Mouse (Mus musculus): ENCODE data around the gene Nptx1.
A peak's percentile ranks its signal among the peaks of the same experiment; 100 is the strongest.

Gene Nptx1

DNA sequence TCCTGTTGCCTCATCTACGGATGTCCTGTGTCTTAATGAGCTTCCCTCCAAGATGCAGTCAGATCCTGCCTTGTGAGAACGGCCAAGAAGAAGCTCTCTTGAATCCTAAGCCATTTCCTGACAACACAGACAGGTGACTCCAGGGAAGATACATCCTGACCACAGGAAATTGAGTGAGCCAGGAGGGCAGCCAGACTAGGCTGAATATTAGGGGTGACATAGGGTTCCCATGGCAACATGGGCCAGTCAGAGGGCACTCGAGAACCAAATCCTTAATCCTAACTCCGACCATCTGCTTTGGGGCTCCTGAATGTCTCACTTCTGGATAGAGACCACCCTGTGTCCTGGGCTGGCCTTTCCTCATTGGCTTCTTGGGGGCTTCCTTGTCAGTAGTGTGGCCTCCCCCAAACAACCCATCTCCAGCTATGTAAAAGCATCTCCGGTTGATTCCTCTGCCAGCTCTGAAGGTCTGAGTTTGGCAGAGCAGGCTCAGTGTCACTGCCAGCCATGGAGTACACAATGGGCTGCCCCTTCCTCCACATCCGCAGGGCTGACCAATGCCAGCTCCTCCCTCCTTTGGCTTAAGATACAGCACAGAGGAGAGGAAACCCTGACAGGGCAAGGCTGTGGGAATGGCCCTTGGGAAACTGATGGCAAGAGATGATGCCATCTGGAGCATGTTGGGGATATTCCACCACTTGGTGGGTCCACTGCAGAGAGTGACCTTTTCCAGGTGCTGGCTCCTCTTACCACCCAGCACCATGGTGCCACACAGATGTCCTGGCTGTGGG, 25.4 kb downstream of the Nptx1 start:
- DNase-seq = no peak

DNA sequence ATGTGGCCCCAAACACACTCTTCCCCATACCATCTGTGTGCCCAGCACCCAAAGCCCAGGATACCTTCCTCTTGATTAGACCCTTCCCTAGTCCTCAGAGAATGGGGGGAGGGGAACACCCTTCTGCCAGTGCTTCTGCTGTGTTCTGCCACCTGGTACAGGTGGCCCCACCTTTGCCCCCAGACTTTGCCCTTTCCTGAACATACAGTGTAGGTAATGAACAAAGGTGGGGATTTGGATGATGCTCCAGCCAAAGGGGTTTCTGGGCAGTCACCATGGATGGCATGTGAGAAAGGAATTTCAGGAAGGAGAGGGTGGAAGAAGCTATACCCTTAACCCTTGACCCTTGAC, 26.9 kb downstream of the Nptx1 start:
- DNase-seq = no peak

DNA sequence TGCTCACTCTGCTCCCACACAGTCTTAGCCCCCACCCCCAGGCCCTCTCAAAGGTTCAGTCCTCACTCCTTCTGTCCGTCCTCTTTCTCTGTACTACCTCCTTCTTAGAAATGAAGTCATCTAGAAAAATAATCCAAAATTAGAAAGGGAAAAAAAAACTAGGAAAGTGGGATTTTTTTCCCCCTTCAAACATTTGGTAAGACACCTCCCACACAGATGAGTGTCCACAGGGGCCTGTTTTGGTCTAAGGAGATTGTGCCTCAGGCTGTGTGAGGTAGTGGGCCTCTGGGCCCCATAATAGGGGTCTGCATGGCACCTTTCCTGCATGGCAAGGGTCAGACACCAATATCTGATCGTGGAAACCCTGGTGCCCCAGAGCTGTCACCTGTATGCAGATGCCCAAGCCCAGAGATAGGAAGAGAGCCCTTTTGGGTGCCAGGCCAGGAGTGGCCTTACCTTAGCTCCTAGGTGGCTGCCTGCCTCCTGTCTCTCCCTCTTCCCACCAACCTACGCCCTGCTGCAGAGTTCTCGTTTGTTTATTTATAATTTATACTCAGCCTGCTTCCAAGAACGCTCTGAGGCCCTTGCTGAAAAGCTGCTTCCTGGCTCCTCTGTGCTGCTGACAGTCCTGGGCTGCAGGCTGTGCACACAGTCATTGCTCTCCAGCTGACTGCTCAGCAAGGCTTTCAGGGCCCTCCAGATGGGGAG, 27.4 kb downstream of the Nptx1 start:
- DNase-seq = no peak

DNA sequence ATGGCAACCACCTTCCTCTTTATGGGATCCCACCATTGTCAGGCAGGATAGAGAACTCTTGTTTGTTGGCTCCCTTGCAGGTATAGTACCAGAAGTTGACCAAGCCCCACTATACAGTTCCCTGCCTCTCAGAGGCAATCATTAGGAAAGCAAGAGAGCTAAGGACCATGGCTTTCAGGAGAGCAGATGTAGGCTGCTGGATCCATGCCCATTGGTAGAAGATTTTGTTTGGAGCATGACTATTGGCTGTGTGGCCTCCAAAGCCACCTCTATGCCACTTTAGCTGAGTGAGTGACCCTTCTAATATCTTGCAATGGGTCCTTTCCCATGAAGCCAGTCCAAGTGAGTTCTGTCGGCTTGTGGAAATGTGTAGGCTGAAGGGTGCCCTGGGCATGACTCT, 28.2 kb downstream of the Nptx1 start:
- DNase-seq = no peak

DNA sequence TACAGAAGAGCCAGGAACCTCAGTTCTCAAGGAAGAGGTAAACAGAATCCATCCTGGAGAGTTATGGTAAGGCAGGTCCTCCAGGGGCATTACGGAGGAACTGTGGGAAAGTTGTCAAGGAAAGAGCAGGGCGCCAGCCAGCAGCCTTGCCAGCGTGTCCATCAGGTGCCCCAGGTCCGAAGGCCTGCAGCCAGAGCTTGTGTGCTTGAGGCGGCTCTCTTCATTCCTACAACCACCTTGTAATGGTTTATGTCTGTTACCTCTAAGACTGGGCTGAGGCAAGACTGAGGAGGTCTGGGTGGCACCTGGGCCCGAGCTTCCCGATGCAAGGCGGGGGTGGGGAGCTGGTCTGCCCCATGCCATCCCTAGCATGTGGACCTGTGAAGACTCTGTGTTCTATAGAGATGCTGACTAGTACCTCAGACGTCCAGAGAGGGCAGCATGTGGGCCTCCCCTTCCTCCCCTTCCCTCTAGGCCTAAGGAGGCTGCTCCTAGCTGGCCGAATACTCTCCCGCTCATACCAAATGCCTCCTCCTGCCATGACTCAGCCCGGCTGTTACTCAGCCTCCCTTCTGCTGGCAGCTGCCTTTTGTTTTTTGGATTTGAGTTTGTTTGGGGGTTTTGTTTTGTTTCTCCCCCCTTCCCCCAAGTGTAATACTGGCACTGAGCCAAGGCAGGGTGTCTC, 30.7 kb downstream of the Nptx1 start:
- DNase-seq = no peak

DNA sequence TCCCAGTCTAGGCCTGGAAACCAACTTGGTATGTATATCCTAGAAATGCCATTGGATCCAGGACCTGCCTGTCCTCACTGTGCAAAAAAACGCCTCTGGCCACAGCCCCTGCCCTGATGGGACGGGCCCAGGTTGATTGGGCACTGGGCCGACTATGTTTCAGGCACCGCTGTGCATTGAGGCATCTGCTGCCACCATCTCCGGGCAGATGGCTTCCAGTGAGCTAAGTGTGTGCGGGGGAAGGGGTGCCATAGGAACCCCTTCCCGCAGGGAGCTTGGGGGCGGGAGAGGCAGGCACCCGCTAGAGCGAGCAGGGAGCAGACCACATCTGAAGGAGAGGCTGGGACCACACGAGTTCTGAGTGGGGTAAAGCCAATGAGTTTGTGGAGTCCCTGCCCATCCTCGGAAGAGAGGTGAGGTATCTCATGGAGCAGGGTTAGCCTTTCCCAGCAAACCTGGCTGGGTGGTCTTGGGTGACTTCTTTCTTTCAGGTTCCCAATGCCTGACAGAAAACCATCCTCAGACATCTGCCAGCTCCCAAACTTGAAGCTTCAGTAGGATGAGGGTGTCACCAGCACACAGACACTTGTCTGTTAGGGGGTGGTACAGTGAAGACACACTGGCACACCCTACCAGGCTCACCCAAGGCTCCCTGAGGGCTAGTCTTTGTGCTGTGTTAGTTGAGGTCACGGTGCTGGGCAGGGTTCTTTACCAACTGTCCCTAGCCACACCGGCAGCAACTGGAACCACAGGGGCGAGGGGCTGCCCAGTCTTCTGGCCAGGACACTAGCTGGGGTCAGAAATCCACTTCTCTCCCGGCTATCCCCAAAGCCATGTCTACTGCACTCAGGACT, 31.5 kb downstream of the Nptx1 start:
- peak; percentile 67 for DNase-seq

DNA sequence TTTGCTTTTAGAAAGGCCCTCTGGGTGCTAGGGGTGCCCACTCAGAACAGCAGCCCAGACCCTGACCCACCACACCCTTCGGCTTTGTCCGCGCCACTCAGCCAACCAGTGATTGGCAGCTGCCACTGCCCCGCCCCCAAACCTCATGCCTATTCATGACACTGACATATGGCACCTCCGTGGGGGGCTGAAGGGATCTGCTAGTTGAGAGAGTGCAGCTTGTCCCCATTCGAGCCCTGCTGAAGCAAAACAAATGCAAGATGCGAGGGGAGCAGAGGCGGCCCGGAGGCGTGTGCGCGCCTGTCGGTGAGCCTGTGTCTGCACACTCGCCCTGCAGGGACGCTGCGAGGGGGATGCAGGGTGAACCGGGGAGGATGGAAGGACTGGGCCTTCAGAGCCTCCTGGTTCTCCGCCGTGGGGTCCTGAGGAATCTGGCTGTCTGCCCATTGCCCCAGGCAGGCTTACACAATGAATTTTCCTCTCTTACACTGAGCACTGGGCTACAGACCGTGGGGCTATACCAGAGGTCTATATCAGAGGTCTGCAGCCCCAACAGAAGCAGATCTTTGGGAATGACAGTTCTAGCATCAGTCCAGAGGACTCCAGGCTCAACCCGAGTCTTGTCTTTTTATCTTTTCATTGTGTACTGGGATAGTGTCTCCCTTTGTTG, 32.5 kb downstream of the Nptx1 start:
- peak; percentile 62 for DNase-seq

DNA sequence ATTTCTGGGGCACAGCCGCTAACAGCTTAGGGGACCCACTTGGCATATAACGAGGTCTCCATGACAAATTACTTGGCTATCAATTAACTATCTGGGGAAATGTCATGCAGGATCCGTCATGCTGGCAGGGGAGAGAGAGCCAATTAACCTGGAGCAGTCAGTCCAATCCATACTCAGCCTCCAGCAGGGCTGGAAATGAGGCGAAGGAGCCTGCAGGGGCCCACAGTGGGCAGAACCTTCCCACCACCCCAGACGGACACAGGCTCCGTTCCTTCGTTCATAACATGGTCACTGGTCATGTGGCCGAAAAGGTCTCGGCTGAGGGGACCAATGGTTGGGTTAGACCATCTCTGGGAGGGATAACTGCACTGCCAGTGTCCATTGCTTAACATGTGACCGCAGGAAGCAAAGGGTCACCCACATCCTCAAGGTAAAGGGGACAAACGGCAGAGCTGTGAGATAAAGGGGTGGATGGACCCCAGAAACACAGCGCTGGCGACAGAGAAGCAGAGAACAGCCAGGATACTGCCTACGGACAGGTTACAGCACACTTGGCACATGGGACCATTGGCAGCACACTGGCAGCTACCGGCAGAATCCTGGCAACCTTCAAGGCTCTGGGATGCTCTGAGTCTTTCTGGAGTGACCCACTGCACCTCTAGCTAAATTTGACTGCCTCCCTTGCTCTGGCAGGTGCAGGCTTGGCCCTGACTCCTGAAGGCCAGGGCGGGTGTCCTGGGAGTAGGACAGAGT, 33.3 kb downstream of the Nptx1 start:
- DNase-seq = no peak

DNA sequence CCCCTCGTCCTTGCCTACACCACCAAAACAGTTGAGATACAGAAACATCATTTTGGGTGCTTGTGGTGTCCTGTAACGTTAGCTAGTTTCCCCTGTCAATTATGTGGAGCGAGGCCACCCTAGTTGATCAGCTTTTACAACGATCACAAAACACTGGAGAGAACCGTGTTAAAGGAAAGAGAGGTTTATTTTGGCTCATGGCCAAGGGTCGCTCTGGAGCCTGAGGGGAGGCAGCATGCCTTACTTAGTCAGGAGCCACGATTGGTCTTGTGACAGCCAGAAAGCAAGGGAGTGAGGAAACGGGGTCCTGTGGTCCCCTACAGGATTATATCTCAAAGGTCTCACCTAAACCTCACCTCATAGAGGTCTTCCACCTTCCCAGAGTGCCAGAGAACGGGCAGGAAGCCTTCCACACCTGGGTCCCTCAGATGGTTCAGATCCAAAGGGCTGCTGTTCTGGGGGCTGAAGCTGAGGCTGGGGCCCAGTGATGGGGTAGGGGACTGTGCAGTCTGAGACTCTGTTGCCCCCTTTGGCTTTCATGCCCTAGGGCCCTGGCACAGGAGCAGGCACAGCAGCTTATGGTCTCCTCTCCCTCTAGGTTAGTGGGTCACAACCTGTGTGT, 34.4 kb downstream of the Nptx1 start:
- DNase-seq = no peak

DNA sequence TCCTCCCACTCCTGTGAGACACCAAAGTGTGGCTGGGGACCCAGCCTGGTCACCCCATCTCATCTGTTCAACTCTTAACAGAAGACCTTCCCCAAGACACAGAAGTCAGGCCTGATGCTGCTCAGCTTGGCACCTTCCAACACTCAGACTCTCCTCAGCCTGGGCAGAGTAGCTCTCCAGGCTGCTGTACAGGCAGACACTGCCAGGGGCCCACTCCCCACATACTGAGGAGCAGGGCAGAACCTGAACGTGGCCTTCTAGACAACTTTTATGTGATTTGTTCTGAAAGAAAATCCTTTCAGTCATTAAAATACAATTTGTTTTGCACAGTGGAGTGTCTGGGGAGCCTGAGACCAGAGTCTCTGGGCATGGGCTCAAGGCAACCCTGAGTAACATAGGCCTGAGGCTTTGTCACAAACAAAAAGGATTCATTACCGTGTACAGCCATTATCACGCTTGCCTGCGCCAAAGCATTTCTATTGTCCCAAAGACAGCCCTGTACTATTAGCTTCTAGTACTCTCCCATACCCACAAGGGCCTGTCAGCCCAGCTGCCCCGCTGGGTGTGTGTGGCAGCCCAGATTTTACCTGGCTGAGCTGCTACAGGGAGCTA, 38.3 kb downstream of the Nptx1 start:
- DNase-seq = no peak

DNA sequence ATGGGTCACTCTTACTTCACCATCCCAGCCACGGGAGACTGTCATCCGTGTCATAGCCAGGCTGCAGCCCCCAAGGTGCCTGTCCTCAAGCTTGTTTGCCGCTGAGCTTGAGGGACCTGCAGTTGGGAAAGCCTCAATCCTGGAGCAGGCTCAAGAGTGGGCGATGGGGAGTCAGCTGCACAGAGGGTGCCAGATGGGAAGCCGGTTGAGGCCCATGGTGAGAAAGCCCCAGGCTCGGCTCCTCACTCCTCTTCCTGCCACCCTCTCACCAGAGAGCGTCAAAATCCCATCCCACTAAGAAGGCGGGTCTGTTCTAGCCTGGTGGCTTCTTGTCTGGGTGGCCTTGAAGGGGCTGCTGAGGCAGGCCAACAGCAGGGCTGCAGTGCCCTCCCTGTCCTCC, 39.8 kb downstream of the Nptx1 start:
- no peak for DNase-seq

DNA sequence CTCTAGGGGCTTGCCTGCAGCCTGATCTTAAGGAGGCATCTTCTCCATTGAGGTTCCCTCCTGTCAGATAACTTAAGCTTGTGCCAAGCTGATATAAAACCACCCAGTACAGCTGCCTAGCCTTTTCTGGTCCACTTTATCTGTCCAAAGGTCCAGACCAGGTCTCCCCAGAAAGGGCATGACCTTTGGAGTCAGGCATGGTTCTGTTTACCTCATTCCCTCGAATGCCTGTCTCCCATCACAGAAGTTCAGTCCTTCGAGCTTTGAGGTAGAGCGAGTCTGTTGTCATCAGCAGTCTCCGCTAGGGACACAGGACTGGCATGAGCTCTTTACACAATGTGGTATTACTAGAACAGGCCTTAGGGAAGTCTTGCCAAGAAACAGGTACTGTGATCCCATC, 41.2 kb downstream of the Nptx1 start:
- no peak for DNase-seq

DNA sequence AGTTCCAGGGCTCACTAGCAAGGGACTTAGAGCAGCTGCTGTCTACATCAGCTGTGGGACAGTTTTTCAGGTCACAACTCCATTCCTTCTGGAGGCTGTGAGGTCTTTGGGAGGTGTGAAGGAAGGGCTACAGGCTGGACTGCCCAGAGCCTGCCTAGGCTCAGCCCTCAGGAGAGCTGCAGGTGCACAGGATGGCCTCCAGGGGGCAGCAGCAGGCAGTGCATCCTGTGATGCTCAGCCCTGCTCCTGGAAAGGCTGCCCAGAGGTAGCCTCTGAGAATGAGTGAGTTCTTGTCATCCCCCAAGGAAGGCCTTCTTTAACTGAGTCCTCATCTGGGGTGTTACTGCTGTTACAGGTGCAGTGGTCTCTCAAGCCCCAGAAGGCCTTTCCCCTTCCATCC, 43.9 kb downstream of the Nptx1 start:
- peak; percentile 70 for DNase-seq

DNA sequence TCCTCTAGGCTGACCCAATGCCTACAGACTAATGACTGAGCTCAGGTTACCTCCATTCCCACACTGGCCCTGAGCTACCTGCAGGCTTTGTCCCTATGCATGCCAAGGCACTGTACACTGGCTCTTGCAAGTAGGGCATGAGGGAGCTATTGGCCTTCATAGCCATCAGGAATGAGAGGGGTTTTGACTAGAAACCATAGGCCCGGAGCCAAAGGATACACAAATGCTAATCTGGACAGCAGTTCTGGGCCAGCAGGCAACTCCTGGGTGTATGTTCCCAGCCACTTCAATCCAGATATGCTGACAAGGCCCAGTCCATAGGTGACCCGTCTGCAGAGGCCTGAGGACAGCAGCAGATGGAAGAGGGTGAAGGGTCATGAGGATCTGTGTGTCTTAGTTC, 47.5 kb downstream of the Nptx1 start:
- no peak for DNase-seq

DNA sequence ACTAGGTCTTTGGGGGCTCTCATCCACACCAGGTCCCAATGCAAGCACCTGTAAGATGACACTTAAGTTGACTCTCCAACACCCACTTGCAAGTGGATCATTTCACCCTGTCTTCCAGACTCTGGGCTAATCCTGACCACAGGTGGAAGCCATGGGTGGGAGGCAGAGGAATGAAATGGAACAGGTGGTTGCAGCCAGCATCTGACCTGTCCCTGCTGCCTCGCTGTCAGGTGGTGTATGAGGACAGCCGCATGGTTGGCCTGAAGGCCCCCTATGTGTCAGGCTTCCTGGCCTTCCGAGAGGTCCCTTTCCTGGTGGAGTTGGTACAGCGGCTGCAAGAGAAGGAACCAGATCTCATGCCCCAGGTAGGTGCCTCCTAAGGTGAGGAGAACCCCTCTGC, 48.3 kb downstream of the Nptx1 start:
- no peak for DNase-seq

DNA sequence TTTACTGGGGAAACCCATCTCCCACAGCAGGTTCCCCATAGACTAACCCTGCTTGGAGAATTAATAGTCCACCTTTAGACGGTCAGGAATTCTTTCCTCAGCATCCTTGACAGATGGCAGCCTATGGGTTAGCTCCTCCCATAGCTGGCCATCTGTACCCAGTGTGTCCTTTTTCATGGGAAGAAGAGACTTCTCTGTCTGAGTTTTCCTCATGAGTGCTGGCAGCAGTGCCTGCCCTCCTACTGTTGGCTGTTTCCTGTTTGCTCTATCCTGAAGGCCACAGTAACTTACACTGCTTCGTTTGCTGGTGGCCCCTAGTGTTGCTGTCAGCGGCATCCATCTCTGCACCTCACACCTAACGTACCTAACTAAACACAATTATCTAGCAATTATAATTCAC, 50.1 kb downstream of the Nptx1 start:
- no peak for DNase-seq

DNA sequence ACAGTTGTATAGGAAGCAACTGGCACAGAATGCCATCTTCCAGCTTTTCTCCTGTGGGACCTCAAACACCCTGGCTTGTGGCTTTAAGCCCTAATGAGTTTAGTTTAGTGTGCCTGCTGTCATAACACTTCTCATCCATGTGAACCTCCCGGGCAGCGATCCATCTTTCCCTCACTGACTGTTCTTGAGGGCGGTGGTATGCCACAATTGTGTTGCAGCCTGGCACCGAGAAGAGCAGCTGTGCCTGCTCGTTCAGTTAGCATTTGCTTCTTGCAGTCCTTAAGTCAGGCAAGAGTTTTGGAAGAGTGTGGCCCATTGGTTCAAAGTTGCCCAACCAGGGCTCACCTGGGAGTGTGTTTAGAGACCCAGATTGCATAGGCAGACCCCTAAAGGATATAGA, 51.4 kb downstream of the Nptx1 start:
- no peak for DNase-seq

DNA sequence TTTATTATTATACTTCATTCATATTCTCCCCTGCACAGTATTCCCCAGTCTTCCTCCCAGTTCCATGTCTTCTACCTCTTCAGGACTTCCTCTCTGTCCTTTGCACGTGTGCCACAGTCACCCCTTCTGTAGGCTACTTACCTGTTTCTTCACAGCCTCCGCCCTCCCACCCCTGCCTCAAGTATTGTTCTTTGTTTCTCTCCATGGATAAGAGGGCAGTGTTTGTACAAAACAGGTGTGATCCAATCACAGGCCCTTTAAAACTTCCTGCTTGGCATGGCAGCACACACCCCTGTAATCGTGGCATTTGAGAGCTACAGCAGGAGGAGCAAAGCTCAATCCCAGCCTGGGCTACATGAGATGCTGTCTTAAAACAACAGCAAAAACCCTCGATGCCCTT, 54.0 kb downstream of the Nptx1 start:
- no peak for DNase-seq

DNA sequence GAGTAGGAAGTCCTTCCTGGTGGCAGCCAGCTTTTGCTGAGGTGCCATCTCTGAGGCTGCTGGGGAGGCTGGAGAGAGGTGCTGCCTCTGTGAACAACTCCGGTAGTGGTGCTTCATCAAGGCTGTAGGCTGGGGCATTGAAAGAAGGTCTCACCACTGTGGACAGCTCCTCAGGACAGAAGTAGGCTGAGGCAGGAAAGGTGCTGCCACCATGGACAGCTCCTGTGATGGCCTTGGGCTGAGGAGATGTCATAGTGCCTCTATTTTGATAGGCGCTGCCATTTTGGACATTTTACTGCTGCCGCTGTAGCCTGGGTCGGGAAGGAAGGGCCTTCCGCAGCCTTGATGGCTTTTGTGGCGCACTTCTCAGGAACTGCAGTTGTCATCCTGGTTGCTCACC, 54.7 kb downstream of the Nptx1 start:
- no peak for DNase-seq

DNA sequence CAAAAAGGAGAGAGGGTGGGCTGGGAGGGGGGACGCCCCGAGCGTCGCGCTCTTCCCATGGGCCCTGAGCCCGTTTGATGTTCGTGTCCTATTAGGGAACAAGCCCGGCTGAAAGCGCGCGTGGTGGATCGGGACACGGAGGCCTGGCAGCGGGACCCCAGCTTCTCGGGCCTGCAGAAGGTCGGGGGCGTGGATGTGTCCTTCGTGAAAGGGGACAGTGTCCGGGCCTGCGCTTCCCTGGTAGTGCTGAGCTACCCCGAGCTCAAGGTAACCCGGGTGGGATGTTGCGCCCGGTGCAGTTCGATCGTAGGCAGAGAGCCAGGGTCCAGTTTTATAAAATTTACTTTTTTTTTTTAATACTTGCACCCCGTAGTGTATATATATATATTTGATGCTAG, 55.9 kb downstream of the Nptx1 start:
- no peak for DNase-seq

Measured in right cerebral cortex, postnatal 14 days (tissue).